Mouse (Mus musculus) heart, adult 2 months (tissue): Measurements from ENCODE around the gene Ppp1r12c.

ENCODE experiments used
- CTCF ChIP-seq: fragments of 200-600 bp; IDR thresholded peaks from 2 replicates; pipeline ENCODE4 v1.8.1; 2022; ENCODE audit warnings: antibody characterized with exemption, mild to moderate bottlenecking, moderate library complexity
- EP300 ChIP-seq: fragments of 200-500 bp; IDR thresholded peaks from 2 replicates; pipeline ENCODE4 v1.6.1; 2011; ENCODE audit warnings: low read depth, low read length, control low read depth; ENCODE audit not compliant: insufficient read depth
- POLR2A ChIP-seq: fragments of 200-500 bp; IDR thresholded peaks from 2 replicates; pipeline ENCODE4 v1.6.1; 2011; ENCODE audit warnings: mild to moderate bottlenecking, low read depth, low read length, control low read depth; ENCODE audit not compliant: insufficient read depth

DNA sequence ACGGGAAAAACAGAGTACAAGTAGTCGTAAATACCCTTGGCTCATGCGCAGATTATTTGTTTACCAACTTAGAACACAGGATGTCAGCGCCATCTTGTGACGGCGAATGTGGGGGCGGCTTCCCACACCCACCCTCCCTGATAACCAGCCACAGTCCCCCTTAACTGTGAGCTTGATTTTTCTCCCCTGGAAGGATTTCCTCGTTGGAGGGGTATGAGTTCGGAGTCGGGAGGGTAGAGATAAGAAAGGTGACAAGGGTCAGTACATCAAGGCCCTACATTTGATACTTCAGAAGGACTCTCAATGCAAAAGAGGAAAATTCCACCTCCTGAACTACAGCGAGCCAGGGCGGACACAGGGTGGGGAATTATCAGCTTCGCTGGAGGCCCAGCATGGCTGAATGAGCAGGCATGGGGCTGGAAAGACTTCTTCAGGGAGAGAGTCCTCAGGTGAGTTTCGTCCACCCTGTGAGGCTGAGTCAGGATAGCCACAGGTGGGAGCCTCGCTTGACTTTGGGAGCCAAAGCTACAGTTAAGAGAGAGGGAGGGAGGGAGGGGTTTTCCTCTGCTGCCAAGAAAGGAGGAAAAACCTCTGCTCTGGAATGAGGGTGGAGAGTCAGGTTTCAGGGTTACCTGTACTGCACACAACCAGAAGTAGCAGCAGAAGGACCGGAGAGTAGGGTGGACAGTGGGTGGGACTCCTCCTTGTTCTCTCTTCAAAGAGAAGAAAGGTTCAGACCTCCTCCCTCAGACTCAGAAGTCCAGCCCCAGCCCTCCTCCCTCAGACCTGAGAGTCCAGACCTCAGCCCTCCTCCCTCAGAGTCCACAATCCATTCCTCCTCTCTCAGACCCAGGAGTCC is 40.7 kb downstream of the Ppp1r12c start, which contains the start of gene Eps8l1:
- TF ChIP-seq POLR2A, result no peak
- TF ChIP-seq CTCF, result no peak
- no peak for TF ChIP-seq EP300
